Mouse (Mus musculus): ENCODE measurements around the gene Smbd1. TPM values are rescaled to one million over a fixed set of nuclear protein-coding genes. Genes with fewer than 3 reads are reported as not detected.

Gene Smbd1
- total RNA-seq (2021) = not detected

DNA sequence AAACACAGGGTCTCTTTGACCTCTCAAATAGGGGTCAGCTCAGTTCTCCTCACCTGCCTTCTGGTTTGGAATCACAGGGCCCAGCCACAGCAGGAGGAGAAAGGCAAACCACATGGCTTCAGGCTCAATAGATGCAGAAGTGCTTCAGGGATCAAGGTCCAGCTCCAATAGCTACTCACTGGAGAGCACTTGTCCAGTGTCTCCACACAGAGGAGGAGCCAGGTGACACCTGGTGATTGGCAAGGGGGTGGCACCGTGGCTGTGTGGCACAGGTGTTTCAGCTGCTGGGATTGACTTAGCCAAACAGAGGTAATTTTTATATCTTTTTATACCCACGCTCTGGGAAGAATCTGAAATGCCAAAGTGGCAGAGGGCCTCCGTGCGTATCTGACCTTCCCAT, at the start of gene Smbd1:
Smbd1 (minus strand) TSS at position 157 of the 400 bp plus-strand sequence.
- intact Hi-C loops (cut with DNase I) = loop anchor here (5.0 to 10.0 kb wide), 3 partner anchors 67 to 234 kb away; partner anchors contain the start of genes Fyttd1 and Rubcn

GRCm38 (mm10) chr16:32858771-32859636, 48.7 kb upstream of the Smbd1 start:
- DNase-seq (ENCODE audit: low spot score in 2 of 2) = peak in 1 of 2 experiments; percentile 52
- intact Hi-C loops (cut with DNase I) = no loop called here

More for the DNA sequence above, at the start of gene Smbd1:
- no peak for DNase-seq (ENCODE audit: low spot score in 2 of 2)

- intact Hi-C loops (cut with DNase I) = no loop called here
- no peak for DNase-seq (ENCODE audit: low spot score in 2 of 2)
These were observed 48.1 kb upstream of the Smbd1 start for GRCm38 (mm10) chr16:32858356-32858755.

- no peak for DNase-seq (ENCODE audit: low spot score in 2 of 2)
- intact Hi-C loops (cut with DNase I) = no loop called here
These were observed 46.5 kb upstream of the Smbd1 start for GRCm38 (mm10) chr16:32856751-32857150.

- intact Hi-C loops (cut with DNase I) = no loop called here
- DNase-seq (ENCODE audit: low spot score in 2 of 2) = peak; percentile 40 to 77
These were observed 43.8 kb upstream of the Smbd1 start for GRCm38 (mm10) chr16:32854050-32854571.

- intact Hi-C loops (cut with DNase I) = no loop called here
- DNase-seq (ENCODE audit: low spot score in 2 of 2) = no peak
These were observed 43.3 kb upstream of the Smbd1 start for GRCm38 (mm10) chr16:32853492-32854049.

GRCm38 (mm10) chr16:32849042-32849830, 39.0 kb upstream of the Smbd1 start:
- intact Hi-C loops (cut with DNase I) = no loop called here
- no peak for DNase-seq (ENCODE audit: low spot score in 2 of 2)

DNA sequence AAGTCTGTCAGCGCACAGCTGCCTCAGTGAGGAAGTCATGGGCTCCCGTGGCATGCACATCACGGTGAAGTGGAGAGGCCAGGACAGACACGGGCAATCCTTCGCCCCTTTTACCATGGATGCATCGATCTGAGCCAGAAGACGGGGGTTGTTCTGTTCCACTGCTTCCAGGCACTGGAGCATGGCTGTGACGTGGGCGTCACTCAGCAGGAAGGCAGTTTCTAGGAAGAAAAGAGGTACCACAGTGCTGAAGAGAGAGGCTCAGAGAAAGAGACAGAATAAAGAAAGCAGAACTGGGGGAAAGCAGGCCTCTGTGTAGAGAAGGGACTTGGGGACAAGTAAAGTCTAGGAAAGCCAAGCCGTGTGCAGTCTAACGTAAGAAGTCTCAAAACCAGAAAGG, 36.8 kb upstream of the Smbd1 start:
- intact Hi-C loops (cut with DNase I) = no loop called here
- peak in 1 of 2 experiments; percentile 66 for DNase-seq (ENCODE audit: low spot score in 2 of 2)

GRCm38 (mm10) chr16:32831501-32831900, 21.2 kb upstream of the Smbd1 start:
- intact Hi-C loops (cut with DNase I) = no loop called here
- no peak for DNase-seq (ENCODE audit: low spot score in 2 of 2)

GRCm38 (mm10) chr16:32829104-32829503, 18.8 kb upstream of the Smbd1 start:
- no peak for DNase-seq (ENCODE audit: low spot score in 2 of 2)
- intact Hi-C loops (cut with DNase I) = no loop called here

DNA sequence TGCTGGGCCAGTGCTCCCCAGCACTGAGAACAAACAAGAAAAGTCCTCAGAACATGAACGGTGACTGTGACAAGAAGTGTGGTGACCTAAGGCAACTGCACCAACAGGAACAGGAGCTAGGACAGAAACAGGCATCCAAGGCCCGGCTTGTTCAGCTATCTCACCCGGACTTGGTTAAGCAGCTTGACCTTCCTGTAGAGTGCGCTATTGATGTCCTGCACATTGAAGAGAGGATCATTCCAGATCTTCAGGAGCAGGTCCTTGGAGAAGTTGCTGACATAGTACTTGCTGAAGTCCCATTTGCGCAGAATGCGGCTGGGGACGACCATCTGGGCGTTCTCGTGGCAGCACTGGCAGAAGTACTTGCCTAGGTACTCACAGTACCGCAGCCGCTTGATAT, 16.2 kb upstream of the Smbd1 start:
- intact Hi-C loops (cut with DNase I) = no loop called here
- DNase-seq (ENCODE audit: low spot score in 2 of 2) = no peak

DNA sequence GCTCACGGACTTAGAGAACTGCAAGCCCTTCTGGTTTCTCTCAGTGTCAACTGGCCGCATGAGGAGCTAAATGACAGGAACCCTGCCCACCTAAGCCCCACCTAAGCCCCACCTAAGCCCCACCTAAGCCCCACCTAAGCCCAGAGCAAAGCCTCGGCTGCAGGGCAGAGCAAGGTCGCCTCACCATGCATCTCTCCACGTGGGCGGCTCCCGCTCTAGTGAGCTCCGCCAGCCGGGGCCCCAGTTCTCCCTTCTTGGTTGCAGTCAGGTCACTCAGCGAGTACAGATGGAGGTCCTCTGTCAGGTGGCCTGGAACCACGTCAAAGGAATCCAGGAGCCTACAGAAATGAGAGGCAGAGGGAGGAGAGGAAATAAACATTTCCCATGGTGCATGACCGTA, 15.1 kb upstream of the Smbd1 start:
- DNase-seq (ENCODE audit: low spot score in 2 of 2) = no peak
- intact Hi-C loops (cut with DNase I) = no loop called here

DNA sequence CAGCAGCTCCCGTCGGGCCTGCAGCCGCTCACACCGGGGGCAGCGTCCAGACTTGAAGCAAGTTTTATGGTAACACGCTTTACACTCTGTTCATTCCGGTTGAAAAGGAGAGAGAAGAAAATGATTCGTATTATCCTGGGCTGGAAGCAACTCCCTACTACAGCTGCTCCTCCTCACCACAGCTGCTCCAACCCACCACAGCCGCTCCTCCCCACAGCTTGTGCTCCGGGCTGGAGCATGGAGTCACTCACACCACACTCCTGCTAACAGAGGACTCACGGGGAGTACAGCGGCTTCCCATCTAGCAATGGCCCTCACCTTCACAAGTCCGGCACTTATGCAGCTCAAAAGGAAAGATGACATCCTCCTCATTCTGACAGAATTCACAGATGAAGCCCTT, 13.8 kb upstream of the Smbd1 start:
- DNase-seq (ENCODE audit: low spot score in 2 of 2) = no peak
- intact Hi-C loops (cut with DNase I) = no loop called here

DNA sequence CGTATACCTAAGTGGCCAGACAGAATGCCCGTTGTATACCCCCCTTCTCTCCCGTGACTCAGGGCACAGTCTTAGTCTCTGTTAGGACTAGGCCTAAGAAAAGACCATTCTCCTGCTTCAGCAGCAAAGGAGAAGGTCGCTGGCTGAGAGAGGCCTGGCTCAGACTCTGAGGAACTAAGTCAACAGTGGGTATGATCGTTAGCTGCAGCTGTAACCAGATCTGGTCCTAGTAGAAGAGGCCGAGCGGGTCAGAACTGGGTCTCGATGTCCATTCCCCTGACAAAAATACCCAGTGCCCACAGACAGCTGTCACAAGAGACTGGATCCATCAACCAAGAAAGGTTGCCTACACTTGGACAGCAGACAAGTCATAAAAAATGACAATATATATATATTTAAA, 13.2 kb upstream of the Smbd1 start:
- intact Hi-C loops (cut with DNase I) = no loop called here
- no peak for DNase-seq (ENCODE audit: low spot score in 2 of 2)

DNA sequence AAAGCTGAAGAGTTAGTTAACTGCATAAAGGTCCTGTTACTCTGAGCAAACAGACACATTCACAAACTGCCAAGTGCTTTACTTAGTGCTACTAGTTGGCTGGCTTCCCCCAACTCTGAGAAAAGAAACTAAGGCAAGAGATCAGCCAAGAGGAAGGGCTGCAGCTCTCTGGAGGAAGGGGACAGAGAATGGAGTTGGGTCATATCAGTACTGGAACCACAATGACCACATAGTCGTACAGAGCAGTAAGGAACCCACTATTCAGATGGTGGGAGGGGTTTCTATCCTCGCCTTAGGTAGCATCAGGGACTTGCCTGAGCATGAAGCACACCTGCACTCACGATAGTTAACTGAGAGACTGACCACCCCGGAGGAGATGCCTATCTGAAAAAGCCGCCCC, 12.6 kb upstream of the Smbd1 start:
- intact Hi-C loops (cut with DNase I) = no loop called here
- DNase-seq (ENCODE audit: low spot score in 2 of 2) = no peak

DNA sequence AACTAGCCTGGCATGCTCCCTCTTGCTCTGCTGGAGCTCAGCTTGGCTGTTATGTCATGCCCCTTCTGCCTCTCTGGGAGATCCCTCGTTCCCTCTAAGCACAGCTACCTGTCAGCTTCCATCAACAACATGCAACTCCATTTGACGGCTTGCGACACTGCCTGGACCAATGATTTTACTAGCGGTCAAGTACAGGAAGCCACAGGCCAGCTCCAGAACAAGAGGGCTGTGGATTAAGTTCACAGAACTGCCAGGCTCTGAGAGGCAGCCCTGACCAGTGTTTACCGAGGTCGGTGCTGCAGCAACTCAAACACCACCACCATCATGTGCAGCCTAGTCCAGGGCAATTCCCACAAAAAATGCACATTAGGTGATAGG, 12.2 kb upstream of the Smbd1 start:
- no peak for DNase-seq (ENCODE audit: low spot score in 2 of 2)
- intact Hi-C loops (cut with DNase I) = no loop called here

- no peak for DNase-seq (ENCODE audit: low spot score in 2 of 2)
- intact Hi-C loops (cut with DNase I) = no loop called here
These were observed 11.6 kb upstream of the Smbd1 start for GRCm38 (mm10) chr16:32821772-32822449.

DNA sequence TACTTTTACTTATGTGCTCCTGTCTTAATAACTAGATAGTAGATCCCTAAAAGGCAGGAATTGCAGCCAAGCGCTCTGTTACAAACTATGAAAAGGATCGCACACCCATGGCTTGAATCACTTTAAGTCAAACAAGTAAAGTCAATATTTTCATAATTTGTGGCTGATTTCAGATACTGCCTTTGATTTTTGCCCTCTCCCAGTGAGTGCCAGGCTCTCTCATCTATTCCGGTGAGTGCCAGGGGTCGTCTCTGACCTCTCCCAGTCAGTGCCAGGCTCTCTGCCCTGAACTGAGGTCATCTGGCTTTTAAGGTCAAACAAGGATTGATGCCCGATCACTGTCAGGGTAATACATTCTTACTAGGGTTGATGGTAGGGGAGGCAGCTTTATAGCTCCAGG, 8.2 kb upstream of the Smbd1 start:
- DNase-seq (ENCODE audit: low spot score in 2 of 2) = no peak
- intact Hi-C loops (cut with DNase I) = loop anchor here (10.0 kb wide), 1 partner anchor 226 kb away; no protein-coding TSS in a partner anchor

GRCm38 (mm10) chr16:32818036-32818435, 7.8 kb upstream of the Smbd1 start:
- DNase-seq (ENCODE audit: low spot score in 2 of 2) = no peak
- intact Hi-C loops (cut with DNase I) = loop anchor here (10.0 kb wide), 1 partner anchor 227 kb away; no protein-coding TSS in a partner anchor

Measured in left cerebral cortex, postnatal 25 days (tissue).